Mouse (Mus musculus) 416B (cell line): Measurements from ENCODE around the gene Plp2.
"Not testable (repeated sequence)": the region's sequence is repeated elsewhere in the genome, so short reads cannot be mapped to it uniquely, and the experiment has no call there.

Experiments
- DNase-seq: peaks from one replicate; pipeline ENCODE4 v3.0.0; 2011; ENCODE audit warnings: low read depth

The Plp2 gene

GRCm38 (mm10) chrX:7670921-7671623 is at the start of gene Plp2:
TSS of gene Plp2 (minus strand) at chrX:7671390.
- peak; percentile 68 for DNase-seq

GRCm38 (mm10) chrX:7716058-7716457 is 44.9 kb upstream of the Plp2 start:
- DNase-seq = peak; percentile 56

GRCm38 (mm10) chrX:7714135-7714899 is 43.1 kb upstream of the Plp2 start, which contains the start of gene Wdr45:
TSS of gene Wdr45 (plus strand) at chrX:7714333.
- DNase-seq = peak; percentile 97

GRCm38 (mm10) chrX:7713764-7714134 is 42.6 kb upstream of the Plp2 start:
- DNase-seq = not testable (repeated sequence)

GRCm38 (mm10) chrX:7696954-7697381 is 25.8 kb upstream of the Plp2 start, which contains the start of gene Gpkow:
TSS of gene Gpkow (plus strand) at chrX:7697131.
- DNase-seq = peak; percentile 94

- no peak for DNase-seq
Measured at GRCm38 (mm10) chrX:7696520-7696919, 25.3 kb upstream of the Plp2 start.

- peak; percentile 68 for DNase-seq
Measured at GRCm38 (mm10) chrX:7692862-7693261, 21.7 kb upstream of the Plp2 start.

GRCm38 (mm10) chrX:7690486-7690885 is 19.3 kb upstream of the Plp2 start:
- no peak for DNase-seq

GRCm38 (mm10) chrX:7688321-7688720 is 17.1 kb upstream of the Plp2 start:
- no peak for DNase-seq

GRCm38 (mm10) chrX:7680864-7681263 is 9.7 kb upstream of the Plp2 start, which contains the start of gene Magix:
TSS of gene Magix (minus strand) at chrX:7681251.
- DNase-seq = no peak

- DNase-seq = no peak
Measured at GRCm38 (mm10) chrX:7680057-7680412, 8.8 kb upstream of the Plp2 start.

GRCm38 (mm10) chrX:7679405-7680056 is 8.3 kb upstream of the Plp2 start:
- DNase-seq = peak; percentile 93

GRCm38 (mm10) chrX:7678986-7679385 is 7.8 kb upstream of the Plp2 start:
- DNase-seq = peak; percentile 68

- DNase-seq = peak; percentile 63
Measured at GRCm38 (mm10) chrX:7675001-7675380, 3.8 kb upstream of the Plp2 start.

GRCm38 (mm10) chrX:7674284-7675000 is 3.3 kb upstream of the Plp2 start:
- peak; percentile 66 for DNase-seq

GRCm38 (mm10) chrX:7673578-7674281 is 2.5 kb upstream of the Plp2 start:
- peak; percentile 93 for DNase-seq

GRCm38 (mm10) chrX:7672739-7673138 is 1.5 kb upstream of the Plp2 start:
- DNase-seq = no peak

- peak; percentile 82 for DNase-seq
Measured at GRCm38 (mm10) chrX:7670390-7670881, 754 bp downstream of the Plp2 start.

- DNase-seq = no peak
Measured at GRCm38 (mm10) chrX:7665739-7666502, 5.3 kb downstream of the Plp2 start.

GRCm38 (mm10) chrX:7664791-7665190 is 6.4 kb downstream of the Plp2 start:
- no peak for DNase-seq
